Mouse (Mus musculus): ENCODE measurements around the gene Hils1. TPM values are rescaled to one million over a fixed set of nuclear protein-coding genes. Genes with fewer than 3 reads are reported as not detected.

Gene Hils1
- total and polyA plus RNA-seq, 3 experiments, result not detected

GRCm38 (mm10) chr11:95012487-95012886, 45.1 kb downstream of the Hils1 start:
- Histone ChIP-seq H3K4me3 (ENCODE audit: control insufficient read depth in 1 of 2, insufficient read depth in 1 of 2, low read depth in 2 of 2, low read length in 2 of 2) (peak overlapping the region; percentile 4 to 6; a peak in 2 of 4 replicates), H3K4me1 (ENCODE audit: control insufficient read depth in 1 of 2, insufficient read depth in 2 of 2, low read length in 2 of 2) (peaks cover 8 to 48% of the 10 kb centered on the region in 2 experiments), H3K79me2 (ENCODE audit: control insufficient read depth, insufficient read depth, low read length, poor library complexity) (peaks cover 25% of the 10 kb centered on the region), H3K27ac (ENCODE audit: control insufficient read depth, low read depth, low read length) (peak overlapping the region; percentile 92), H3K9ac (ENCODE audit: control insufficient read depth, low read depth, low read length, poor library complexity, severe bottlenecking) (peak overlapping the region; percentile 15), H3K36me3 (ENCODE audit: control insufficient read depth in 1 of 2, insufficient read depth in 2 of 2, low read length in 2 of 2) (peaks cover 0 to 31% of the 10 kb centered on the region in 2 experiments), H3K9me3 (replicated peaks; ENCODE audit: insufficient read depth, low read length) (no peaks in the 10 kb centered on the region), H3K27me3 (ENCODE audit: control insufficient read depth in 1 of 2, insufficient read depth in 2 of 2, low read length in 2 of 2) (no peaks in the 10 kb centered on the region)
- DNase-seq (ENCODE audit: low read depth, low spot score), result no peak
- no peak for TF ChIP-seq ETS1 (IDR thresholded peaks at IDR 0.05; ENCODE audit: low read depth, low read length)
- TF ChIP-seq USF2 (IDR thresholded peaks at IDR 0.05; ENCODE audit: borderline replicate concordance in 1 of 2, insufficient read depth in 1 of 2, low read depth in 1 of 2, low read length in 2 of 2), result no peak
- TF ChIP-seq POLR2AphosphoS2 (IDR thresholded peaks at IDR 0.05; ENCODE audit: low read length), result no peak
- TF ChIP-seq NRF1 (IDR thresholded peaks at IDR 0.05; ENCODE audit: insufficient read depth, low read depth, low read length, poor library complexity, severe bottlenecking), result no peak
- TF ChIP-seq POLR2A (IDR thresholded peaks at IDR 0.05; ENCODE audit: control insufficient read depth in 1 of 2, insufficient read depth in 1 of 2, low read depth in 1 of 2, low read length in 2 of 2, poor library complexity in 1 of 2), result no peak
- TF ChIP-seq ELF1 (IDR thresholded peaks at IDR 0.05; ENCODE audit: low read depth, low read length), result no peak
- TF ChIP-seq GABPA (IDR thresholded peaks at IDR 0.05; ENCODE audit: low read depth, low read length), result no peak
- no peak for TF ChIP-seq E2F4 (IDR thresholded peaks at IDR 0.05; ENCODE audit: borderline replicate concordance, low read depth, low read length)
- TF ChIP-seq ZKSCAN1 (IDR thresholded peaks at IDR 0.05; ENCODE audit: low read depth, low read length), result no peak
- no peak for TF ChIP-seq MAFK (IDR thresholded peaks at IDR 0.05; ENCODE audit: borderline replicate concordance, low read depth, low read length)
- TF ChIP-seq NELFE (IDR thresholded peaks at IDR 0.05; ENCODE audit: low read depth, low read length), result no peak
- TF ChIP-seq RAD21 (IDR thresholded peaks at IDR 0.05; ENCODE audit: low read depth, low read length), result no peak
- TF ChIP-seq TBP (IDR thresholded peaks at IDR 0.05; ENCODE audit: low read depth, low read length), result no peak
- TF ChIP-seq EP300 (IDR thresholded peaks at IDR 0.05; ENCODE audit: low read depth in 1 of 2, low read length in 2 of 2), result no peak
- TF ChIP-seq CHD1 (IDR thresholded peaks at IDR 0.05; ENCODE audit: low read depth, low read length), result no peak

- H3K9ac ChIP-seq (ENCODE audit: control insufficient read depth, low read depth, low read length, poor library complexity, severe bottlenecking), result no peak overlapping the region
- H3K27me3 ChIP-seq (ENCODE audit: control insufficient read depth in 1 of 2, insufficient read depth in 2 of 2, low read length in 2 of 2), result no peaks in the 10 kb centered on the region
- no peaks in the 10 kb centered on the region for H3K9me3 ChIP-seq (replicated peaks; ENCODE audit: insufficient read depth, low read length)
- TF ChIP-seq ZC3H11A (IDR thresholded peaks at IDR 0.05; ENCODE audit: low read depth, low read length), result no peak
- TF ChIP-seq RCOR1 (IDR thresholded peaks at IDR 0.05; ENCODE audit: low read depth, low read length), result no peak
- no peak for TF ChIP-seq CHD1 (IDR thresholded peaks at IDR 0.05; ENCODE audit: low read depth, low read length)
- TF ChIP-seq POLR2AphosphoS5 (IDR thresholded peaks at IDR 0.05; ENCODE audit: borderline replicate concordance, low read depth, low read length), result no peak
- TF ChIP-seq ZKSCAN1 (IDR thresholded peaks at IDR 0.05; ENCODE audit: low read depth, low read length), result no peak
- TF ChIP-seq JUND (IDR thresholded peaks at IDR 0.05; ENCODE audit: low read depth, low read length), result no peak
- no peak for TF ChIP-seq SIN3A (IDR thresholded peaks at IDR 0.05; ENCODE audit: low read length)
- no peak for TF ChIP-seq TAL1 (IDR thresholded peaks at IDR 0.05; ENCODE audit: low read length)
- no peak for TF ChIP-seq USF1 (IDR thresholded peaks at IDR 0.05; ENCODE audit: low read depth, low read length)
- TF ChIP-seq CTCF (IDR thresholded peaks at IDR 0.05 in 2 of 3, conservative IDR thresholded peaks at IDR 0.05 in 1 of 3; ENCODE audit: control insufficient read depth in 1 of 3, insufficient read depth in 1 of 3, low read depth in 2 of 3, low read length in 3 of 3, poor library complexity in 1 of 3, severe bottlenecking in 1 of 3), result no peak
- no peak for TF ChIP-seq EP300 (IDR thresholded peaks at IDR 0.05; ENCODE audit: low read depth in 1 of 2, low read length in 2 of 2)
- peaks cover 12% of the 10 kb centered on the region for H3K79me2 ChIP-seq (ENCODE audit: control insufficient read depth, insufficient read depth, low read length, poor library complexity)
- no peak for DNase-seq (ENCODE audit: low read depth, low spot score)
- no peak overlapping the region for H3K4me3 ChIP-seq (ENCODE audit: control insufficient read depth in 1 of 2, insufficient read depth in 1 of 2, low read depth in 2 of 2, low read length in 2 of 2)
- no peak overlapping the region for H3K27ac ChIP-seq (ENCODE audit: control insufficient read depth, low read depth, low read length)
- H3K4me1 ChIP-seq (ENCODE audit: control insufficient read depth in 1 of 2, insufficient read depth in 2 of 2, low read length in 2 of 2), result peaks cover 8 to 32% of the 10 kb centered on the region in 2 experiments
- peaks cover 2 to 21% of the 10 kb centered on the region in 2 experiments for H3K36me3 ChIP-seq (ENCODE audit: control insufficient read depth in 1 of 2, insufficient read depth in 2 of 2, low read length in 2 of 2)
These were observed 48.1 kb downstream of the Hils1 start for GRCm38 (mm10) chr11:95015484-95015883.
